Mouse (Mus musculus) frontal cortex, postnatal 14 days (tissue): ENCODE measurements around the gene Htr5b.

Source experiments
- DNase-seq, 2 experiments: peaks; one replicate each; pipeline ENCODE4 v3.0.0; 2022; ENCODE audit warnings: low spot score in 2 of 2

The Htr5b gene

GRCm38 (mm10) chr1:121528399-121528720 lies at the start of gene Htr5b:
Gene Htr5b (minus strand): TSS chr1:121528465.
- DNase-seq: no peak

- no peak for DNase-seq
Measured at GRCm38 (mm10) chr1:121577491-121577890, 49.2 kb upstream of the Htr5b start.

- DNase-seq: no peak
Measured at GRCm38 (mm10) chr1:121570522-121570921, 42.3 kb upstream of the Htr5b start.

GRCm38 (mm10) chr1:121567521-121568489 lies 39.5 kb upstream of the Htr5b start, which contains the start of gene Ddx18:
Gene Ddx18 (minus strand): TSS chr1:121567989.
- peak; percentile 91 to 96 for DNase-seq

- no peak for DNase-seq
Measured at GRCm38 (mm10) chr1:121557861-121558260, 29.6 kb upstream of the Htr5b start.

GRCm38 (mm10) chr1:121551457-121551835 lies 23.2 kb upstream of the Htr5b start:
- no peak for DNase-seq

- no peak for DNase-seq
Measured at GRCm38 (mm10) chr1:121550801-121551456, 22.7 kb upstream of the Htr5b start.

- DNase-seq: no peak
Measured at GRCm38 (mm10) chr1:121549456-121549855, 21.2 kb upstream of the Htr5b start.

- DNase-seq: no peak
Measured at GRCm38 (mm10) chr1:121548667-121549066, 20.4 kb upstream of the Htr5b start.

GRCm38 (mm10) chr1:121546844-121547243 lies 18.6 kb upstream of the Htr5b start:
- no peak for DNase-seq

- DNase-seq: no peak
Measured at GRCm38 (mm10) chr1:121540361-121540760, 12.1 kb upstream of the Htr5b start.

- DNase-seq: no peak
Measured at GRCm38 (mm10) chr1:121531439-121531838, 3.2 kb upstream of the Htr5b start.

GRCm38 (mm10) chr1:121529286-121529685 lies 1.0 kb upstream of the Htr5b start:
- DNase-seq: no peak

- no peak for DNase-seq
Measured at GRCm38 (mm10) chr1:121527600-121528398, 466 bp downstream of the Htr5b start.

- DNase-seq: no peak
Measured at GRCm38 (mm10) chr1:121527061-121527460, 1.2 kb downstream of the Htr5b start.

GRCm38 (mm10) chr1:121518609-121519008 lies 9.7 kb downstream of the Htr5b start:
- DNase-seq: no peak

- DNase-seq: no peak
Measured at GRCm38 (mm10) chr1:121511966-121512365, 16.3 kb downstream of the Htr5b start.

- DNase-seq: no peak
Measured at GRCm38 (mm10) chr1:121511186-121511585, 17.1 kb downstream of the Htr5b start.

GRCm38 (mm10) chr1:121510420-121511140 lies 17.7 kb downstream of the Htr5b start:
- no peak for DNase-seq

- no peak for DNase-seq
Measured at GRCm38 (mm10) chr1:121508729-121509128, 19.5 kb downstream of the Htr5b start.

GRCm38 (mm10) chr1:121497093-121497492 lies 31.2 kb downstream of the Htr5b start:
- DNase-seq: no peak
